Mouse (Mus musculus): ENCODE data around the gene Baz1b. TPM values are rescaled to one million over a fixed set of nuclear protein-coding genes. Genes with fewer than 3 reads are reported as not detected.

Baz1b gene
- polyA plus RNA-seq, 1 experiment = 22.1 TPM

GRCm38 (mm10) chr5:135167469-135167868, 19.6 kb upstream of the Baz1b start:
- H3K36me3 ChIP-seq (ENCODE audit: control insufficient read depth, insufficient read depth) = no peaks in the 10 kb centered on the region
- TF ChIP-seq TCF3 (IDR thresholded peaks at IDR 0.05; ENCODE audit: insufficient read length, low read depth) = no peak
- TF ChIP-seq MAX (IDR thresholded peaks at IDR 0.05; ENCODE audit: low read depth) = no peak
- TF ChIP-seq E2F4 (IDR thresholded peaks at IDR 0.05; ENCODE audit: insufficient read depth) = no peak
- no peak for TF ChIP-seq POLR2AphosphoS2 (IDR thresholded peaks at IDR 0.05; ENCODE audit: insufficient read length, low read depth)
- no peak for TF ChIP-seq USF1 (IDR thresholded peaks at IDR 0.05; ENCODE audit: low read depth)
- no peak for TF ChIP-seq MYOD1 (IDR thresholded peaks at IDR 0.05; ENCODE audit: control insufficient read depth in 1 of 3, insufficient read length in 2 of 3, low read depth in 2 of 3)
- TF ChIP-seq REST (IDR thresholded peaks at IDR 0.05; ENCODE audit: insufficient read depth, insufficient read length) = no peak
- TF ChIP-seq SRF (IDR thresholded peaks at IDR 0.05; ENCODE audit: control insufficient read depth, insufficient read length, low read depth) = no peak
- no peak for TF ChIP-seq TCF12 (IDR thresholded peaks at IDR 0.05; ENCODE audit: insufficient read depth, poor library complexity, severe bottlenecking)
- no peak for TF ChIP-seq CEBPB (IDR thresholded peaks at IDR 0.05; ENCODE audit: insufficient read depth, poor library complexity, severe bottlenecking)
- TF ChIP-seq MYOG (IDR thresholded peaks at IDR 0.05; ENCODE audit: control insufficient read depth in 1 of 3, insufficient read depth in 1 of 3, insufficient read length in 2 of 3, low read depth in 2 of 3) = no peak
- TF ChIP-seq POLR2A (IDR thresholded peaks at IDR 0.05; ENCODE audit: insufficient read length, low read depth) = no peak
- peak overlapping the region; percentile 62 for H3K4me3 ChIP-seq
- peak overlapping the region; percentile 83 for H3K4me2 ChIP-seq (ENCODE audit: low read depth)
- peak overlapping the region; percentile 96 for H3ac ChIP-seq (ENCODE audit: control insufficient read depth, insufficient read length)
- H3K79me2 ChIP-seq (ENCODE audit: control insufficient read depth, insufficient read depth) = peaks cover 17% of the 10 kb centered on the region
- no peaks in the 10 kb centered on the region for H3K27me3 ChIP-seq (ENCODE audit: control insufficient read depth, insufficient read depth, insufficient read length)

DNA sequence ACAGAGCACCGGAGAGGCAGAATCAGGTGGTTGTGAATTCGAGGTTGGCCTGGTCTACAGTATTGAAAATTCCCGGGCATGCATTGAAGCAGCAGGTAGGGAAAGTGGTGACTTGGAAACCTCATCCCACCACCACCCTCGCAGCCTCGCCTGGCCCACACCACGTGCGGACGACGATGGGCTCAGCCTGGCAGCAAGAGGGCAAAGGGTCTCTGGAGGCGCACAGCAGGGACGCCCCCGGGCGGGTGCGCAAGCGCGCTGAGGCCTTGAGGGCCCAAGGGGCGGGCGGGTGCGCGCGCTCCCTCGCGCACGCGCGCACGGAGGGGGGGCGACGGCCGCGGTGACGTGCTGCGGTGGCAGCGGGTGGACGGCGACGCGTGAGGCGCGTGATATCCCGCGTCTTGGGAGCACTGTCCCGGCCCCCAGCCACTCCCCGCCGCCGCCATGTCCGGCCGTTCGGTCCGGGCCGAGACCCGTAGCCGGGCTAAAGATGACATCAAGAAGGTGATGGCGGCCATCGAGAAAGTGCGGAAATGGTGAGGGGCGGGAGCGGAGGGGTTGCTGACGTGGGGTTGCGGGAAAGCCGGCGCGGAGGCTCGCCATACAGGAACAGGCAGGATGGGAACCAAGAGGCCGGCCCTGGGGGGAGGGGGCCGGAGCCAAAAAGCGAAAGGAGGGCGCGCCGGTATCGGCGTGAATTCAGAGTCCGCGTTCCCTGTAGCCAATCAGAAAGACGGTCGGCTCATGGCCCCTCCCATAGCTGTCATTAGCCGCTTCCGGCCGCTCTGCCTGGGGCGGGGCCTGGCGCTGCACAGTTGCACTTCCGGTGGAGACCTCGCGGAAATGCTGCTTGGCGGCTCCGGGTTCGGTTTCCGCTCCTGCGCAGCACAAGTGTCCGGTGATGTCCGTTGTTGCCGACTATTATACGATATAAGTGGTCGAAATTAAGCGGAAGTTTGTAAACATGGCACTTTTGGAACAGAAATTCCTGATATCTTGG, 18.7 kb upstream of the Baz1b start, which contains the start of gene Bcl7b:
Bcl7b (plus strand) TSS at position 221 of the 1,000 bp plus-strand sequence.
- peaks cover 17% of the 10 kb centered on the region for H3K79me2 ChIP-seq (ENCODE audit: control insufficient read depth, insufficient read depth)
- peak within 1 kb of the TSS; percentile 96 for H3ac ChIP-seq (ENCODE audit: control insufficient read depth, insufficient read length)
- peak within 1 kb of the TSS; percentile 62 for H3K4me3 ChIP-seq
- TF ChIP-seq USF1 (IDR thresholded peaks at IDR 0.05; ENCODE audit: low read depth) (no peak), POLR2A (IDR thresholded peaks at IDR 0.05; ENCODE audit: insufficient read length, low read depth) (peak; percentile 81), E2F4 (IDR thresholded peaks at IDR 0.05; ENCODE audit: insufficient read depth) (no peak), TCF12 (IDR thresholded peaks at IDR 0.05; ENCODE audit: insufficient read depth, poor library complexity, severe bottlenecking) (no peak), MYOD1 (IDR thresholded peaks at IDR 0.05; ENCODE audit: control insufficient read depth in 1 of 3, insufficient read length in 2 of 3, low read depth in 2 of 3) (no peak), CEBPB (IDR thresholded peaks at IDR 0.05; ENCODE audit: insufficient read depth, poor library complexity, severe bottlenecking) (no peak), MYOG (IDR thresholded peaks at IDR 0.05; ENCODE audit: control insufficient read depth in 1 of 3, insufficient read depth in 1 of 3, insufficient read length in 2 of 3, low read depth in 2 of 3) (peak in 1 of 3 experiments; percentile 7), SRF (IDR thresholded peaks at IDR 0.05; ENCODE audit: control insufficient read depth, insufficient read length, low read depth) (peak; percentile 62), MAX (IDR thresholded peaks at IDR 0.05; ENCODE audit: low read depth) (peak; percentile 49), POLR2AphosphoS2 (IDR thresholded peaks at IDR 0.05; ENCODE audit: insufficient read length, low read depth) (peak; percentile 91), REST (IDR thresholded peaks at IDR 0.05; ENCODE audit: insufficient read depth, insufficient read length) (peak; percentile 19), TCF3 (IDR thresholded peaks at IDR 0.05; ENCODE audit: insufficient read length, low read depth) (no peak)
- H3K4me2 ChIP-seq (ENCODE audit: low read depth) = peak within 1 kb of the TSS; percentile 87
- H3K36me3 ChIP-seq (ENCODE audit: control insufficient read depth, insufficient read depth) = no peaks in the 10 kb centered on the region
- no peaks in the 10 kb centered on the region for H3K27me3 ChIP-seq (ENCODE audit: control insufficient read depth, insufficient read depth, insufficient read length)

DNA sequence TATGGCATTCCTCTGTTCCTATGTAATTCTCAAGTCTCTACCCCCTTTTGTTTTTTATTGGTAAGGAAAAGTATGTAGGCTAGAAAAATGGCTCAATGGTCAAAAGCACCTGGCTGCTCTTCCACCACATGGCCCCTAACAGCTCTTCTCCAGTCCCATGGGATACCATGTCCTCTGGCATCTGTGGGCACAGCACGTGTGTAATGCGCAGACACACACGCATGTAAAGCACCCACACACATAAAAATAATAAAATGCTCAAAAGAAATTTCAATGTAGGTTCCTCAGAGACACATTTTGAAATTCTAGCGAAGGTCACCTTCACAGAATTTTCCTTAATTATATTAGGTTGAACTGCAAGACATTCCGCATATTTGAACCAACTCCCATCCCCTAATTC, 17.6 kb upstream of the Baz1b start:
- no peaks in the 10 kb centered on the region for H3K27me3 ChIP-seq (ENCODE audit: control insufficient read depth, insufficient read depth, insufficient read length)
- H3K36me3 ChIP-seq (ENCODE audit: control insufficient read depth, insufficient read depth) = no peaks in the 10 kb centered on the region

GRCm38 (mm10) chr5:135171688-135172220, 15.3 kb upstream of the Baz1b start:
- no peak overlapping the region for H3ac ChIP-seq (ENCODE audit: control insufficient read depth, insufficient read length)
- no peak overlapping the region for H3K4me2 ChIP-seq (ENCODE audit: low read depth)
- H3K36me3 ChIP-seq (ENCODE audit: control insufficient read depth, insufficient read depth) = no peaks in the 10 kb centered on the region
- TF ChIP-seq MYOG (IDR thresholded peaks at IDR 0.05; ENCODE audit: control insufficient read depth in 1 of 3, insufficient read depth in 1 of 3, insufficient read length in 2 of 3, low read depth in 2 of 3) = no peak
- TF ChIP-seq USF1 (IDR thresholded peaks at IDR 0.05; ENCODE audit: low read depth) = no peak
- TF ChIP-seq MAX (IDR thresholded peaks at IDR 0.05; ENCODE audit: low read depth) = no peak
- TF ChIP-seq SRF (IDR thresholded peaks at IDR 0.05; ENCODE audit: control insufficient read depth, insufficient read length, low read depth) = no peak
- TF ChIP-seq MYOD1 (IDR thresholded peaks at IDR 0.05; ENCODE audit: control insufficient read depth in 1 of 3, insufficient read length in 2 of 3, low read depth in 2 of 3) = no peak
- no peak for TF ChIP-seq TCF12 (IDR thresholded peaks at IDR 0.05; ENCODE audit: insufficient read depth, poor library complexity, severe bottlenecking)
- no peak for TF ChIP-seq REST (IDR thresholded peaks at IDR 0.05; ENCODE audit: insufficient read depth, insufficient read length)
- no peak for TF ChIP-seq CEBPB (IDR thresholded peaks at IDR 0.05; ENCODE audit: insufficient read depth, poor library complexity, severe bottlenecking)
- TF ChIP-seq POLR2A (IDR thresholded peaks at IDR 0.05; ENCODE audit: insufficient read length, low read depth) = no peak
- no peak for TF ChIP-seq TCF3 (IDR thresholded peaks at IDR 0.05; ENCODE audit: insufficient read length, low read depth)
- no peak for TF ChIP-seq E2F4 (IDR thresholded peaks at IDR 0.05; ENCODE audit: insufficient read depth)
- TF ChIP-seq POLR2AphosphoS2 (IDR thresholded peaks at IDR 0.05; ENCODE audit: insufficient read length, low read depth) = no peak
- H3K27me3 ChIP-seq (ENCODE audit: control insufficient read depth, insufficient read depth, insufficient read length) = no peaks in the 10 kb centered on the region
- no peak overlapping the region for H3K4me3 ChIP-seq
- H3K79me2 ChIP-seq (ENCODE audit: control insufficient read depth, insufficient read depth) = peaks cover 17% of the 10 kb centered on the region

More for the DNA sequence above, 17.6 kb upstream of the Baz1b start:
- peak overlapping the region; percentile 96 for H3ac ChIP-seq (ENCODE audit: control insufficient read depth, insufficient read length)
- peak overlapping the region; percentile 87 for H3K4me2 ChIP-seq (ENCODE audit: low read depth)
- H3K4me3 ChIP-seq = peak overlapping the region; percentile 62
- peaks cover 17% of the 10 kb centered on the region for H3K79me2 ChIP-seq (ENCODE audit: control insufficient read depth, insufficient read depth)
- no peak for TF ChIP-seq POLR2AphosphoS2 (IDR thresholded peaks at IDR 0.05; ENCODE audit: insufficient read length, low read depth)
- no peak for TF ChIP-seq POLR2A (IDR thresholded peaks at IDR 0.05; ENCODE audit: insufficient read length, low read depth)
- TF ChIP-seq SRF (IDR thresholded peaks at IDR 0.05; ENCODE audit: control insufficient read depth, insufficient read length, low read depth) = no peak
- TF ChIP-seq CEBPB (IDR thresholded peaks at IDR 0.05; ENCODE audit: insufficient read depth, poor library complexity, severe bottlenecking) = no peak
- no peak for TF ChIP-seq MAX (IDR thresholded peaks at IDR 0.05; ENCODE audit: low read depth)
- TF ChIP-seq REST (IDR thresholded peaks at IDR 0.05; ENCODE audit: insufficient read depth, insufficient read length) = no peak
- TF ChIP-seq E2F4 (IDR thresholded peaks at IDR 0.05; ENCODE audit: insufficient read depth) = no peak
- TF ChIP-seq TCF3 (IDR thresholded peaks at IDR 0.05; ENCODE audit: insufficient read length, low read depth) = no peak
- no peak for TF ChIP-seq USF1 (IDR thresholded peaks at IDR 0.05; ENCODE audit: low read depth)
- no peak for TF ChIP-seq MYOD1 (IDR thresholded peaks at IDR 0.05; ENCODE audit: control insufficient read depth in 1 of 3, insufficient read length in 2 of 3, low read depth in 2 of 3)
- TF ChIP-seq MYOG (IDR thresholded peaks at IDR 0.05; ENCODE audit: control insufficient read depth in 1 of 3, insufficient read depth in 1 of 3, insufficient read length in 2 of 3, low read depth in 2 of 3) = no peak
- no peak for TF ChIP-seq TCF12 (IDR thresholded peaks at IDR 0.05; ENCODE audit: insufficient read depth, poor library complexity, severe bottlenecking)

All from myocyte (in vitro differentiated cells).